Mouse (Mus musculus): ENCODE data around the gene Sgcd.

DNA sequence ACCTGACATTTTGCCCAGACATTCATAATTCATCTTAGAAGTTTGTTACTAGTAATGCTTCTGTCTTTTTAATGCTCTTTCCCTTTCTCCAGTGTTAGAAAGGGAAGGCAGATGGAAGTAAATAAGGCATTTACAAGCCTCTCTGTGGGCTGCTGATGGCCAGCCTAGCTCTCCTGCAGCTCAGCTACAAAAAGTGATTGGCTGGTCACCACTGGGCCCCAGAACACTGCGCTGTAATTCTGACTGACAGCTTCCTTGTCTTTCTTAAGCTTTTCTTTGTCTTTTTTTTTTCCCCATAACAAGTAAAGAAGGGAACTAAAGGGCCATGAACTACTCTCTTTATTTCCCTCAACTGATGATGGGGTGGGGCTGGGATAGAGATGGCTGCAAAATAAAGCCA lies 463.9 kb downstream of the Sgcd start:
- TF ChIP-seq CTCF (IDR thresholded peaks at IDR 0.05) (no peak), POLR2A (IDR thresholded peaks at IDR 0.05; ENCODE audit: insufficient read depth, low read depth, low read length) (no peak), EP300 (IDR thresholded peaks at IDR 0.05; ENCODE audit: insufficient read depth, low read depth, low read length) (no peak)
